Mouse (Mus musculus) forebrain, postnatal 0 days (tissue): ENCODE data around the gene Ptges. TPM values are rescaled to one million over a fixed set of nuclear protein-coding genes. Genes with fewer than 3 reads are reported as not detected.

ENCODE experiments used
- ATAC-seq: fragments of 200-750 bp; cut with Nextera tagmentation; 2 replicates; pipeline ENCODE4 v1.8.0; 2017; ENCODE audit warnings: mild to moderate bottlenecking, moderate library complexity
- DNase-seq: peaks from one replicate; pipeline ENCODE4 v3.0.0-alpha.2; 2015
- H3K27ac ChIP-seq: fragments of 300-500 bp; sonication (generic); 2 replicates; pipeline ENCODE4 v1.5.1; 2014; ENCODE audit warnings: low read depth, mild to moderate bottlenecking, antibody characterized with exemption, low read length, moderate library complexity, mixed read lengths
- H3K27me3 ChIP-seq: fragments of 300-500 bp; sonication (generic); 2 replicates; pipeline ENCODE4 v1.6.1; 2014; ENCODE audit warnings: mild to moderate bottlenecking, low read length, mixed read lengths; ENCODE audit not compliant: insufficient read depth
- H3K36me3 ChIP-seq: fragments of 300-500 bp; sonication (generic); 2 replicates; pipeline ENCODE4 v1.6.1; 2014; ENCODE audit warnings: mild to moderate bottlenecking, moderate library complexity; ENCODE audit not compliant: insufficient read depth
- H3K4me1 ChIP-seq: fragments of 300-500 bp; sonication (generic); 2 replicates; pipeline ENCODE4 v1.6.1; 2014; ENCODE audit warnings: antibody characterized with exemption; ENCODE audit not compliant: insufficient read depth
- H3K4me2 ChIP-seq: fragments of 300-500 bp; sonication (generic); 2 replicates; pipeline ENCODE4 v1.6.1; 2014; ENCODE audit warnings: low read depth, mild to moderate bottlenecking, moderate library complexity
- H3K4me3 ChIP-seq: fragments of 300-500 bp; sonication (generic); 2 replicates; pipeline ENCODE4 v1.5.1; 2014; ENCODE audit warnings: low read depth, low read length, mixed read lengths
- H3K9ac ChIP-seq: fragments of 300-500 bp; sonication (generic); 2 replicates; pipeline ENCODE4 v1.6.1; 2014; ENCODE audit warnings: mild to moderate bottlenecking
- H3K9me3 ChIP-seq: fragments of 300-500 bp; sonication (generic); 2 replicates; pipeline ENCODE4 v1.6.1; 2016; ENCODE audit warnings: low read length
- CTCF ChIP-seq: sonication (generic); IDR thresholded peaks from 2 replicates; pipeline ENCODE4 v1.5.1; 2016; ENCODE audit warnings: antibody characterized with exemption, control low read depth, low read depth
- WGBS: fragments of 180-500 bp; shearing (Covaris S2); extraction: QIAGEN DNeasy Blood & Tissue Kit; methylation state at CpG from one replicate; pipeline ENCODE4 v1.1.7; 2014; 5-methylcytosine and 5-hydroxymethylcytosine counted together
- polyA plus RNA-seq: library from polyadenylated mRNA; unstranded; fragments of >200 nt; fragmentation: Nextera tagmentation; extraction: Ambion mirVana; gene quantifications from 2 replicates; pipeline ENCODE4 v1.2.1, GENCODE M21; 2015
- total RNA-seq: library from RNA; depleted of rRNA; stranded (reverse); fragments of >200 nt; gene quantifications from 2 replicates; pipeline ENCODE4 v1.2.3, GENCODE M21; 2014

Gene Ptges
- total and polyA plus RNA-seq, 2 experiments from 2014 or later: 4.8 to 6.3 TPM

DNA sequence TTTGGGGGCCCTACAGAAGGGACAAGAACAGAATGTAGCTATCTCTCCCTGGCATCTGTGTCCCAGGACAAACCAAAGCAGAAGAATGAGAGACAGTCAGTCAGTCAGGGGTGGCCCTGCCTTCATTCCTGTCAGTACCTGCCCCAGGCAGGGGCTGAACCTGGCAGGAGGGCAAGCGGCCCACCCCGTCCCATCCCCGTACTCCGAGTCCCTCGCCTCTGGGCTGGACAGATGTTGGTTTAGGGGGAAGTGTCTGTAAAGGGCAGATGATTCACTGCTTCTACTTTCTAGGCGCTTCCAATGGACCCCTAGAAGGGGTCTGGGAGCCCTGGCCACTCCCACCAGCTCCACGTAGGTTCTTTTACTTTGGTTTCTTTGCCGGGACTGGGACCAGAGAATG lies 27.4 kb downstream of the Ptges start:
- WGBS: 46% methylated on average over 8 of the region's 8 CpGs
- no peak for TF ChIP-seq CTCF
- ATAC-seq: no peak
- H3K4me1 ChIP-seq: 0 out of 2 replicates have a peak, but pooled peaks cover 5% of the 10 kb centered on the region
- H3K27me3 ChIP-seq: 0 out of 2 replicates have a peak, but pooled peaks cover 3% of the 10 kb centered on the region
- peak overlapping the region; percentile 54 for H3K4me2 ChIP-seq
- H3K9me3 ChIP-seq: no peaks in the 10 kb centered on the region
- no peaks in the 10 kb centered on the region for H3K36me3 ChIP-seq
- H3K9ac ChIP-seq: no peak overlapping the region
- H3K4me3 ChIP-seq: peak overlapping the region; percentile 22; the same call in 1 of the 2 replicates
- no peak for DNase-seq
- no peak overlapping the region for H3K27ac ChIP-seq

DNA sequence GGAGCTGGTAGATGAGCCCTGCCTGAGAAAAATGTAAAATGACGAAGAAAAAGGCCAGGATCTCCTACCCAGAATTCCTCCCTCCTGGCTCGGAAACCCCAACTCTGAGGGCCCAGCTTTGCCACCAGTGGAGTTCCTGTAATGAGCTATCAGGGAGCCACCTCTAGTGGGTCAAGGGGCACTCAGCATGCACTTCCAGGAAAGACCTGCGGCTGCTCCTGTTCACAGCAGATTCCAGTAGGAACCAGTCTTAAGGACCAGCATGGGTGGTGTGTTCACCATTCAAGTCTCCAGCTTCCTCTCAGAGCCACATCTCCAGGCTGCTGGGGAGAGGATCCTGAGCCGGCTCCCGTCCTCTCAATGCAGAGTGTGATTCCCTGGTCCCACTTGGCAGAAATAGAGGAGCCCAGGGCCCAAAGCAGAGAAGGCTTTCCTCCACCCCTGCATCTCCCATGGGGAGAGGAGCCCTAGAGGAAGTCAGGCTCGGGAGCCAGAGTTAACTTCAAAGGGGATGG lies 28.0 kb downstream of the Ptges start:
- WGBS: 60% methylated on average over 6 of the region's 6 CpGs
- Histone ChIP-seq H3K4me1 (0 out of 2 replicates have a peak, but pooled peaks cover 5% of the 10 kb centered on the region), H3K4me2 (no peak overlapping the region), H3K27me3 (0 out of 2 replicates have a peak, but pooled peaks cover 3% of the 10 kb centered on the region), H3K36me3 (no peaks in the 10 kb centered on the region), H3K27ac (no peak overlapping the region), H3K9me3 (no peaks in the 10 kb centered on the region), H3K9ac (no peak overlapping the region), H3K4me3 (no peak overlapping the region)
- ATAC-seq: no peak
- TF ChIP-seq CTCF: no peak
- DNase-seq: no peak

DNA sequence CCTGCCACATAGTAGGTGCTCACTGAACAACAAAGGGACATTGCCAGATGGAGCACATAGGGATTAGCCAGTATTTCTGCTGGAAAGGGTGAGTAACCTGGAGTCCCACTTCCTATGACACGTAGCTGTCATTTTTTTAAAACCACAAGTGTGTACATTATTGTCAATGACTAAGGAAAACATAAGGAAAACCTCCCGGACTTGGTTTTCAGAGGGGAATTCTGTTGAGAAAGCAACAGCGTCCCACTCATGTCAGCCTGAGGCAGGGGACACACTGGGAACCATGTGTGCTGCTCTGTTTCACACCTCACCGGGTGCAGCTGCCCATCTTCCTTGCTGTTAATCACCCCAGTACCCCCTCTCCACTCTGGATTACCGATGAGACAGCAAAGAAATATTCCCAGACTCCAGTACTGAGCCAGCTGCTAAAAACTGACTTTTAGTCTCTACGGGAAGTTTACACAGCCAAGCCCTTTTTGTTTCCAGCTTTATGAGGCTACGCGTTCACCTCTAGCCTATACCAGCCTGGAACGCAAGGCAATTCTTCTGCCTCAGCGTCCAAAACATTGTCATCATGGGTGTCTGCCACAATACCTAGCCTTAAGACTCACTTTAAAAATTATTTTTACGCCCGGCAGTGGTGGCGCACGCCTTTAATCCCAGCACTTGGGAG lies 30.1 kb downstream of the Ptges start:
- no peak overlapping the region for H3K27ac ChIP-seq
- no peak overlapping the region for H3K4me3 ChIP-seq
- no peak overlapping the region for H3K9ac ChIP-seq
- 0 out of 2 replicates have a peak, but pooled peaks cover 5% of the 10 kb centered on the region for H3K4me1 ChIP-seq
- H3K4me2 ChIP-seq: no peak overlapping the region
- 90% methylated on average over 14 of the region's 14 CpGs for WGBS
- no peak for TF ChIP-seq CTCF
- H3K36me3 ChIP-seq: no peaks in the 10 kb centered on the region
- 0 out of 2 replicates have a peak, but pooled peaks cover 3% of the 10 kb centered on the region for H3K27me3 ChIP-seq
- H3K9me3 ChIP-seq: no peaks in the 10 kb centered on the region
- DNase-seq (no peak), ATAC-seq (no peak)

DNA sequence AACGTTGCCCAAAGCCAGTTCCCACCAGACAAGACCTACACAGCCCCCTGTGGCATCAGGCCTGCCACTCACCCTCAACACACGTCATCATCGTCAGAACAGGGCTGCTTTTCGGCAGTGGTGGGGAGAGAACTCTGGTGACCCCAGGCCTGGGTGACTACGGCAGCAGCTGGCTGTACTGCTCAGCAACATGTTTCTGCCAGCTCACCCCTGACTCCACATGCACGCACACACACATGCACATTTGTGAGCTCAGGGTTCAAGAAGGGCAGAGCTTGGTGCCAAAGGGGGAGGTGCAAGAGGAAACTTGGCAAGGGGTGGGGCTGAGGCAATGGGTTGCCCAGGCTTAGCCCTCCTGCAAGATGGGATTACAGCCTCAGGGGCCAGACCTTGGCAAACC lies 32.4 kb downstream of the Ptges start:
- no peaks in the 10 kb centered on the region for H3K4me1 ChIP-seq
- H3K4me2 ChIP-seq: no peak overlapping the region
- ATAC-seq (no peak), DNase-seq (no peak)
- no peak overlapping the region for H3K9ac ChIP-seq
- 0 out of 2 replicates have a peak, but pooled peaks cover 2% of the 10 kb centered on the region for H3K27me3 ChIP-seq
- WGBS: 38% methylated on average over 6 of the region's 6 CpGs
- no peak for TF ChIP-seq CTCF
- H3K27ac ChIP-seq: no peak overlapping the region
- no peaks in the 10 kb centered on the region for H3K36me3 ChIP-seq
- H3K9me3 ChIP-seq: no peaks in the 10 kb centered on the region
- no peak overlapping the region for H3K4me3 ChIP-seq

DNA sequence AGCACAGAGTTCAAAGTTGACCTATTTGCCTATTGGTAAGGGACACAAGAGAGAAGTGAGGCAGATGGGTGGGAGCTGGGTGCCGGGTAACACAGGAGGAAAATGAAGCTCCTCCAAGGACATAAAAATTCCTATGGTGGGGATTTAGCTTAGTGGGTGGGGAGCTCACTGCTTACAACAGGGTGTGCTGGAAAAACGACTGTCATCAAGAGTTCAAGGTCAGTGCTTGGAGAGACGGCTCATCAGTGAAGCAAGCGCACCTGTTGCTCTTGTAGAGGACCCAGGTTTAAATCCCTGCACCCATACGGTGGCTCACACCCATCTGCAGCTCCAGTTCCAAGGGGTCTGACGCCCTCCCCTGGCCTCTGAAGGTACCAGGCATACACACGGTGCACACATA lies 35.7 kb downstream of the Ptges start:
- Histone ChIP-seq H3K9ac (no peak overlapping the region), H3K9me3 (no peaks in the 10 kb centered on the region), H3K27me3 (no peaks in the 10 kb centered on the region), H3K4me2 (no peak overlapping the region), H3K27ac (no peak overlapping the region), H3K36me3 (no peaks in the 10 kb centered on the region), H3K4me1 (no peaks in the 10 kb centered on the region), H3K4me3 (no peak overlapping the region)
- no peak for ATAC-seq
- DNase-seq: no peak
- TF ChIP-seq CTCF: no peak
- 85% methylated on average over 7 of the region's 7 CpGs for WGBS

DNA sequence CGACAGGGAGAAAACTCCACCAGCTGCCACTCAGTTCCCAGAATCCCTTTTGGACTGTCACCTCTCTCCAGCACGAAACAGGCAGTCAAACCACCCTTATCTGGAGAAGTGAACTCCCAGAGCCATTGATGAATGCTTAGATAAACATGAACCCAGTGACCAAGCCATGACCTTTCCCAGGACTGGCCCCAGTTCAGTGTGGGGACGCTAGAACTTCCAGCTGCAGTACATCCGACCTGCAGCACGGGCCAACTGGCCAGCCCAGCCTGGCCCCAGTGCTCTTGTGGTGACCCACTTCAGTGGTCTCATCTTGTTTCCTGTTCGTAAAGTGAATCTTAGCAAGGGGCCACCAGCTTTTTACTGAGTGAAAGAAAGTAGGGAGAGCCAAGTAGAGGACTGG lies 36.3 kb downstream of the Ptges start:
- H3K27ac ChIP-seq: no peak overlapping the region
- H3K4me1 ChIP-seq: no peaks in the 10 kb centered on the region
- no peak overlapping the region for H3K4me3 ChIP-seq
- no peak overlapping the region for H3K9ac ChIP-seq
- no peaks in the 10 kb centered on the region for H3K9me3 ChIP-seq
- no peak for TF ChIP-seq CTCF
- WGBS: 55% methylated on average over 6 of the region's 6 CpGs
- ATAC-seq: no peak
- no peak for DNase-seq
- H3K27me3 ChIP-seq: no peaks in the 10 kb centered on the region
- no peak overlapping the region for H3K4me2 ChIP-seq
- no peaks in the 10 kb centered on the region for H3K36me3 ChIP-seq

DNA sequence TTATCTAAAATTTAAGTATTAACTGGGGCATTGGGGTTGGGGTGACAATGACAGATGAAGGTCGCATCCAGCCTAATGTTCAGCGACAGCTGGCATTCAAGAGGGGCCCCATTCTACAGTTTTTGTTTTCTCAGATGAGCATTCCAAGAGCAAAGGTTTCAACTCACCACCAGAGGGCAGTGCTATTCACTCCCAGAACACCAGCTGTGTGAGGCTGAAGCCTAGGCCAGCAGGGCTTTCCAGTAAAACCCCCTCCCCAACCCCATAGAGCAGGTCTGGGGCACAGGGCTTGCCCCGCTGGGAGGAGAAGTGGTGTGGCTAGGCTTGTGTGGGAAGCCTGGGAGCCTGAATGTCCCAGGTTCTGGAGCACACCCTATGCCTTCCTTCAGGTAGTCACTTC lies 38.7 kb downstream of the Ptges start:
- Histone ChIP-seq H3K36me3 (no peaks in the 10 kb centered on the region), H3K27ac (no peak overlapping the region), H3K9me3 (no peaks in the 10 kb centered on the region), H3K4me3 (no peak overlapping the region), H3K4me1 (no peaks in the 10 kb centered on the region), H3K27me3 (no peaks in the 10 kb centered on the region), H3K9ac (no peak overlapping the region), H3K4me2 (no peak overlapping the region)
- peak; percentile 83 for TF ChIP-seq CTCF
- 3% methylated on average over 3 of the region's 3 CpGs for WGBS
- peak; percentile 64 for DNase-seq
- peak; percentile 61 for ATAC-seq
